In genomic region chr11:46360991-46361665, GRCm38 (mm10) we compare ENCODE assay signal across 1 mouse cellular context.
TF ChIP-seq lines count a peak whose summit lies in the region.

No protein-coding gene starts in this region.

TF ChIP-seq in CH12.LX, 34 proteins besides CTCF, POLR2A, EP300 and RAD21:
- no peak for TF ChIP-seq GABPA (IDR thresholded peaks at IDR 0.05; ENCODE audit: insufficient replicate concordance, low read depth, low read length)
- no peak for TF ChIP-seq KAT2A (IDR thresholded peaks at IDR 0.05; ENCODE audit: insufficient replicate concordance, low read length)
- no peak for TF ChIP-seq ELF1 (IDR thresholded peaks at IDR 0.05; ENCODE audit: low read depth, low read length)
- no peak for TF ChIP-seq ETS1 (conservative IDR thresholded peaks at IDR 0.05; ENCODE audit: low read depth, low read length)
